Mouse (Mus musculus) heart, adult 11 months (tissue): ENCODE results near the gene Pnldc1.
"Not testable (repeated sequence)": the region's sequence is repeated elsewhere in the genome, so short reads cannot be mapped to it uniquely, and the experiment has no call there.

Experiments used
- DNase-seq: peaks from one replicate; pipeline ENCODE4 v3.0.0; 2022

The Pnldc1 gene

GRCm38 (mm10) chr17:12909361-12910280 lies at the start of gene Pnldc1:
Pnldc1 (minus strand) TSS chr17:12910230.
- peak; percentile 84 for DNase-seq

DNA sequence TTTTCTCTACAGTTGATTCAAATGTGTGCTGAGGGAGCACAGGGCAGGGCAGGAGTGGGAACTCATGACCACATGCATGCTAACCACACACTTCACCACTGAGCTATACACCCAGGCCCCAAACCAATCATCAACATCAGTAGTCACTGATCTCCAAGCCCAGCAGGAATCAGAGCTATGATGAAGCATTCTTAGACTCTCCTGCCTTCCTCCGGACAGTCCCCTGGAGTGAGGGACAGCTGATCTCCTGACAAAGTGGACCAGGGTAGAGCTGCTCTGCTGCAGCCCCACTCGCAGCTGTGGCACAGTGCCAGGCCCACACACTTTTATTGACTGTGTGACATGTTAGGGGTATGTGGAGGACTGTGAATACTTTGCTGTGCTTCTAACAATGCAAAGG lies 49.3 kb upstream of the Pnldc1 start:
- peak; percentile 83 for DNase-seq

GRCm38 (mm10) chr17:12956664-12957063 lies 46.6 kb upstream of the Pnldc1 start:
- peak; percentile 68 for DNase-seq

DNA sequence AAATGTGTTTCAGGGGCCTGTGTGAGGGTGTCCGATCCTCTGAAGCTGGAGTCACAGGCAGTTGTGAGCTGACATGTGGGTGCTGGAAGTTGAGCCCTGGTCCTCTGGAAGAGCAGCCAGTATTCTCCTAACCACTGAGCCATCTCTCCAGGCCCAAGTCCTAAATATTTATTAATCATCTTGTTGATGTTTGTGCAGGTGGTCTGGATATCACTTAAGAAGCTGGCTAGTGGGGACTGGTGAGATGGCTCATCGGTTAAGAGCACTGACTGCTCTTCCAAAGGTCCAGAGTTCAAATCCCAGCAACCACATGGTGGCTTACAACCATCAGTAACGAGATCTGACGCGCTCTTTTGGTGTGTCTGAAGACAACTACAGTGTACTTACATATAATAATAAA lies 39.6 kb upstream of the Pnldc1 start:
- DNase-seq = peak; percentile 52

DNA sequence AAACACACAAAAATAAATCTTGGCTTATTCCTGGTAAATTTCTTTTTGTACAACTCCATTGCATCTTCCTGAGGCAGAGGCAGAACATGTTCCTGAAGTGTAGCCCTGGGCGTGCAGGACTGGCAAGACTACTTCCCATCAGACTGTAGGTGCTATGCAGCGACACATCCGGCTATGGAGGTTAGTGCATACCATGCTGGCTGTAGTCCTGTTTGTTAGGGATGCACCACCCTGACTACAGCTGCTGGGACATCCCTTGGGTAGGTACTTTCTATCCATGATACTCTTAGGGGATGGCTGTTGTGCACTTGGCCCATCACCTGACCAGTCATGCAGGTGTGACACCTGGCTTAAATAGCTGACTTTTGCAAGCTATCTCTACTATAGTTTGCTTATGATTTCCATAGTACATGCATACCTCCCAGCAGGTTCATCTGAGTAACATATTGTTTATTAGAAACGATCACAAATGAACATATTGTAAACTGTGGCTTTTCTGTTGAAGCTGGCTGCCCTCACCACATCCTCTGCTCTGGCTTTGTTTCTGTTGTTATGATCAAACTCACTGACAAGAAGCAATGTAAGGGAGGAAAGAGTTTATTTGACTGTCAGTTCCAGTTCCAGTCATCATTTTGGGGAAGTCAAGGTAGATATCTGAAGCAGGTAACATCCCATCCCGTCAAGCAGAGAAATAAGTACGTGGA lies 32.6 kb upstream of the Pnldc1 start:
- DNase-seq = peak; percentile 68

DNA sequence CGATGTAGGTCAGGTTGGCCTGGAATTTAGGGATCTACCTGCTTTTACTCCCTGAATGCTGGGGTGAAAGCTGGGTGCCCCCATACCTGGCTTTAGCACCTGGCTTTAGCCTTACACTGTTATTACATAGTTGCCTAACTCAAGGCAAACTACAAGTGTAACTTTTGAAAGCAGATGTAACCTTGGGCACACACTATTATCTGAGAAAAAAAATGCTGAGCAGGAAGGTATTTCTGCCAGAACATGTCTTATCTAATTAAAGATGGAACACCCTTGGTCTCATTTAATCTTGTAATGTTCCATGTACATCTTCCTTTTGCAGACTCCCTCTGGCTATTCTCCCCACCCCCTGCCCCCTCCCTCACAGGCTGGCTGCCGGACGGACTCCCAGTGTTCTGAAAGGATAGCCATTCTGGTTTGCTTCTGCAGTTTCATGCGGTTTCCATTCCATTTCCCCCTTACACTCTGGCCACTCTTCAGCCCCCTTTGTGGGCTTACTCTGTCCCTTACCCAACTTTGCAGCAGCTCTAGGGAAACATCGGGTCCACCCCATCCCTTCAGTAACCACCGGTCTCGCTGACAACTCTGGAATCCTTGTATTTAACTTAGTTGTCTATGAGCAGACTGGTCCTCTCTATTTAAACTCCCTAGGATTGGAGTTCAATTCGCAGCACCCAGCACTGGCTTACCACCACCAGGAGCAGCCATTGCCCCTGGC lies 31.7 kb upstream of the Pnldc1 start:
- DNase-seq = peak; percentile 81

- peak; percentile 82 for DNase-seq
Measured at GRCm38 (mm10) chr17:12940151-12940805, 30.2 kb upstream of the Pnldc1 start, which contains the start of gene Acat3. Acat3 (minus strand) TSS chr17:12940600.

DNA sequence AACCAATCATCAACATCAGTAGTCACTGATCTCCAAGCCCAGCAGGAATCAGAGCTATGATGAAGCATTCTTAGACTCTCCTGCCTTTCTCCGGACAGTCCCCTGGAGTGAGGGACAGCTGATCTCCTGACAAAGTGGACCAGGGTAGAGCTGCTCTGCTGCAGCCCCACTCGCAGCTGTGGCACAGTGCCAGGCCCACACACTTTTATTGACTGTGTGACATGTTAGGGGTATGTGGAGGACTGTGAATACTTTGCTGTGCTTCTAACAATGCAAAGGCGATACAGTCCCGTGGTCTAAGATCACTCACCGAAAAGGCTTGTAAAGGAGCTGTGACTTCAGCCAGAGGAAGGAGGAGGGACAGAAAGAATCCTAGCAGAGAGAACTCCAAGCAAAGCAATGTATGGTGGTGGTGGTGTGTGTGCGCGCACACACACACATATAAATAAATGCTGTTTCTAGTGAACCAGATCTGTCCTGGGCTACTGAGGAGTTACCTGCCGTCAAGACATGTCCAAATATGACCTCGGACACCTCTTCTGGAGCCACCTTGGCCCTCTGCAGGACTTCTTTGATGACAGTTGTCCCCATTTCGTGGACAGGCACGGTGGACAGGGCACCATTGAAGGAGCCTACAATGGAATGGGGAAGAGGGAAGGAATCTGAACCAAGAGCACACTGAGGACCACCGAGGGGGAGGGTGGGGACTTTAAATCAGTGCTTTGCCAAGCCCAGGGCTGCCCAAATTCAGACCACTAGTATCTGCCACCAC lies 29.5 kb upstream of the Pnldc1 start:
- DNase-seq = not testable (repeated sequence)

DNA sequence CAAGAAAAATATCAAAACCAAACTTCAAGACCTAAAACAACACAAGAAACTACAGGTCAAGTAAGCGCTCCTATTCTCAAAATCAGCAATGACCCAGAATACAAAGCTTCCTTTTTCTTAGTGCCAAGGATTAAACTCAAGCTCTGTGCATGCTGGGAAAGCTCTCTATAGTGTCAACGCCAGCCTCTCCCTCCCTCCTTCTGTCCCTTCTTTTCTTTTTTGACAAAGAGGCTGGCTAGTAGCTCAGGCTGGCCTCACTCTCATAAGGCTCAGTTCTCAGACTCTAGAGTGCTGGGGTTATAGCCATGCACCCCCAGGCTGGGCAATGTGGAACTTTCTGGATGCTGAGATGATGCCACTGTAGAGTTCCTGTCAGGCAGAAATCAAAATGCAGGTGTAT lies 28.0 kb upstream of the Pnldc1 start:
- DNase-seq = peak; percentile 36

- DNase-seq = no peak
Measured at GRCm38 (mm10) chr17:12937412-12937970, 27.5 kb upstream of the Pnldc1 start.

GRCm38 (mm10) chr17:12935719-12936118 lies 25.7 kb upstream of the Pnldc1 start:
- DNase-seq = peak; percentile 14

- not testable (repeated sequence) for DNase-seq
Measured at GRCm38 (mm10) chr17:12931576-12931975, 21.5 kb upstream of the Pnldc1 start.

DNA sequence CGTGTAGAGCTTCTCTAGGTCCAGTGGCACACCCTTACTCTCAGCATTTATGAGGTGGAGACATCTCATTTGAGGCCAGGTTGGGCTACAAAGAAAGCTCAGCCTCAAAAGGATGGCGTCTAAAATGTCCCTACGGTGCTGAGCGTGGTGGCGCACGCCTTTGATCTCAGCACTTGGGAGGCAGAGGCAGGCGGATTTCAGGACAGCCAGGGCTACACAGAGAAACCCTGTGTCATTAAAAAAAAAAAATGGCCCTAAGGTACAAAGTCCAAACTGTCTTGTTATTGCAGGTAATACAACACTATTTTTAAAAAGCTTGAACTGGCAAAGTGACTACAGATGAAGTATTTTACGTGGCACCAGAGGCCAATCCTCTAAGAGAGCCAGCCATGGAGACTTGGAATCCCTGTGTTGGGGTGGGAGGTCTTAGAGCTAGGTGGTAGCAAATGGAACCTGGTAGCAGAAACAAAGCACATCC lies 15.7 kb upstream of the Pnldc1 start:
- DNase-seq = no peak

DNA sequence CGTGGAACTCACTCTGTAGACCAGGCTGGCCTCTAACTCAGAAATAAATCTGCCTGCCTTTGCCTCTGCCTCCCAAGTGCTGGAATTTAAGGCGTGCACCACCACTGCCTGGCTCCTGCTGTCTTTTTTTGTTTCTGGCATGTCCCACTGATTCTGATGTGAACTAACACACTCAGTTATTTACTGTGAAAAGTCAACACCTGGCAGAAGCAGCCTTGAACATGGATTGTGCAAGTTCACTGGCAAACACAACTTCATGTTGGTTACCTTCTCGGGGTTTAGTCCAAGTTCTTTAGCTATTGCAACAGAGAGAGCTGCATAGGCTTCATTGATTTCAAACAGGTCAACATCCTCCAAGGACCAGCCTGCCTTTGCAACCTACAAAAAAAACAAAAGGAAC lies 15.0 kb upstream of the Pnldc1 start:
- no peak for DNase-seq

DNA sequence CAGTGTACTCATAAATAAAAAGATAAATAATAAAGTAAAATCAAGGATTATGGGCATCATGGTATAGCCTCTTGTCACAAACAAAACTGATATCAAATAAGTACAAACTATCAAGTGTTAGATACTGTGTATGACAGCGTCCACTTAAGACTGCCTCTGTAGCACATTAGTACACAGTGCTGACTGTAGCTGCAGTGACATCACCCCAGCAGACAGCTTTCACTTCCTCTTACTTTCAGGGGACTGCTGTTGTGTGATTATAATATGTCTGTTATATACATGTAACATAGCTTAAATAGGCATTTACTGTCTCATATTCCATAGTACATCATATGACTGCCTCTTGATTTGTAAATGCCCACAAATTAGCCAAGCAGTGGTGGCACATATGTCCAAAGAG lies 11.0 kb upstream of the Pnldc1 start:
- DNase-seq = no peak

DNA sequence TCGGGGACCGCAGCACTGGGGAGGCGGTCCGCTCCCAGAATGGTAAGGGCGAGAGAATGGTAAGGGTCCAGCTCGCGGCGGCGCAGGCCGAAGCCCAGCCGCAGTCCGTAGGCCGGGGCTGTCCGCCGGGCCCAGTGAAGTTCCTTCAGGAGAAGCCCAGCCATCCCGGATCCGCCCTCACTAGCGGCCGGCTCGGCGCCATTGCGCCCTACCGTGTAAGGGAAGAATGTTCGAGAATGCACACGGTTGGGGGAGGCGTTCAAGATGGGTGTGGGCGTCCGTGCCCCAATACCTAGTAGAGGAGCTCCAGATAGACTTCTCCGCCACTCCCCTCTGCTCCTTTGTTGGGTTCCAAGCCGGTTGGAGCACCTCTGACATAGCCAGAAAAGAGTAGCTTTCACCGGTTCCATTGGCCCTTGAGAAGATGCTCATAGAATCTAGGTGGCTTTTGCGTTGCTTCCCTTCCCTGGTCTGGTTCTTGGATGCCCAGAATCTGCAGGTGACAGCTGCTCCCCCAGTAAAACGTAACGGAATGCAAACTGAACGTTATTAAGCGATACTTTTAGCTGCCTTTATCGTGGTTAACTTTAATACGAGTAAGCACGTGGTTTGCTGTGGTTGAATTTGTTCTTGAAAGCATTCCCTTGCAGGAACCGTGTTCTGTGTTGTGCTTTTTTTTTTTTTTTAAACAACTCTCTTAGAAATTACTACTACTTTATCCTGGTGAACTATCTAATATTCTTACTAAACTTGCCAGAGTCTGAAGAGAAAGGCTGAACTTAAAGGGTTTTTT lies 6.8 kb upstream of the Pnldc1 start:
- DNase-seq = no peak

DNA sequence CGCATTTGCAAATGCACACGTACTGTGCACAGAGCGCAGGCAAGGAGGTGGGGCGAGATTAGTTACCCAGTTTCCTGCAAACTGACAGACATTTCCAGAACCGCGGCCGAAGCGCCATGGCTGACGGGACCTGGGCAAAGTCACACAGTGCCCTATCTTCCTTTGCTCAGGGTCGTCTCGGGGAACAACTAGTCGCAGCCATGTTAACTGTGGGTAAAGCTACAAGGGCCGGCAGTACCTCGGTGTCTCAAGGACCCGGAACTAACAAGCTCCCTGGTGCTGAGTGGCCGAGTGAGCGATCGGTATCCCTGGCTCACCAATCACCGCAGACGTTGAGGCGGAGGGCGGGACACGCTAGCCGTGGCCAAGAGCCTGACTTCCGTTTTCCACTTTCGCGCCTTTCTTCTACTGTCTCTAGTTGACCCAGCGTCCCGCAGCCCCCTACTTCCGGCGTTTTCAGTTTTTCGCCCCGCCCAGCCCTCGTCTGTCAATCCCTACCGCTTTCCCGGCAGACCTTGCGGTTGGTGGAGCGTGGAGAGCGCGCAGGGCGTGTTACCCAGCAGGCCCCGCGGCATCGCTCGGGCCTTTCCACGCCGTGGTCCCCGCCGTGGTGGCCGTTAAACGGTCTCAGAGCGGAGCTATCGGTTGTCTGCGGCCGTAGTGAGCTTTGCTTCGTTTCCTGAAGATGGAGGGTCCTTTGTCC lies 6.0 kb upstream of the Pnldc1 start, which contains the start of gene Mrpl18:
Mrpl18 (minus strand) TSS at position 465 of the 703 bp plus-strand sequence.
- DNase-seq = peak; percentile 100

GRCm38 (mm10) chr17:12915488-12915880 lies 5.5 kb upstream of the Pnldc1 start, which contains the start of gene Tcp1:
Tcp1 (plus strand) TSS chr17:12915701.
- no peak for DNase-seq

DNA sequence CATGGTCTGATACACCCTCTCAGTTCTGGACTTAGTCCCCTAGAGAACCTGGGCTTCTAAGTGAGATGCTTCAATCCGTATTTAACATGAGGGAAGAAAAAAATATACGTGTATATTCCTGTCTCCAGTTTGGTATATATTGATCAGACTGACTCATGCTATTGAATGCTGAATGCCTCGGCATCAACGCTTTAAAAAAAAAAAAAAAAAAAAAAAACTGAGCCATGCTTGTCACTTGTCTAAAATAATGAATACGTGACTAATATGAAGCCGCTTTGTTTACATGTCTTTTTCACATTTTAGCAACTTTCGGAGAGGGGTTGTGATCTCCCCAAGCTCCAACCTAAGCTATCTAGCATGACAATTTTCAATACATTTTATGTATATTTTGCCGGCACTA lies 361 bp upstream of the Pnldc1 start:
- DNase-seq = no peak

GRCm38 (mm10) chr17:12906436-12906835 lies 3.6 kb downstream of the Pnldc1 start:
- DNase-seq = peak; percentile 83
